Mouse (Mus musculus) layer of hippocampus, adult 11-12 months (tissue): ENCODE measurements around the gene Lifr.
A peak's percentile ranks its signal among the peaks of the same experiment; 100 is the strongest.

Experiments used
- DNase-seq: peaks from one replicate; pipeline ENCODE4 v3.0.0; 2022; ENCODE audit warnings: low spot score

Lifr gene

GRCm38 (mm10) chr15:7080916-7081626 lies 9.3 kb upstream of the Lifr start:
- no peak for DNase-seq

DNA sequence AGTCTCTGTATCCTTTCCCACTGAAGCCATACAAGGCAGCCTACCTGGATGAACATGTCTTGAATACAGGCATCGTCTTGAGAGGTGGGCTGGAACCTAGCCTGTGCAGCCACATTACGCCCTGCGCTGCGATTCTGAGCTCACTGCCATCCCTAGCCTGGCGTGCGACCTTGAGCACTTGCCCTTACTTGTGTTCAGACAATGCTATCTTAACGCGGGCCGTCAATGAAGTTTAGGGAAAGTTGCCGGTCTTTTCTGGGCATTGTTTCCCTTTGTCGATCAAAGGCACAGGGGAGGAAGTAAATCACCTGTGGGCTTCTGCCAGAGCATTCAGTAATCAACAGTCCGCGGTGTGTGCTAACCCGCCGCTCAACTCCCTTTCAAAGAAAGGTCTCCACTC lies 8.6 kb upstream of the Lifr start:
- DNase-seq, result no peak

GRCm38 (mm10) chr15:7082901-7083300 lies 7.5 kb upstream of the Lifr start:
- no peak for DNase-seq

DNA sequence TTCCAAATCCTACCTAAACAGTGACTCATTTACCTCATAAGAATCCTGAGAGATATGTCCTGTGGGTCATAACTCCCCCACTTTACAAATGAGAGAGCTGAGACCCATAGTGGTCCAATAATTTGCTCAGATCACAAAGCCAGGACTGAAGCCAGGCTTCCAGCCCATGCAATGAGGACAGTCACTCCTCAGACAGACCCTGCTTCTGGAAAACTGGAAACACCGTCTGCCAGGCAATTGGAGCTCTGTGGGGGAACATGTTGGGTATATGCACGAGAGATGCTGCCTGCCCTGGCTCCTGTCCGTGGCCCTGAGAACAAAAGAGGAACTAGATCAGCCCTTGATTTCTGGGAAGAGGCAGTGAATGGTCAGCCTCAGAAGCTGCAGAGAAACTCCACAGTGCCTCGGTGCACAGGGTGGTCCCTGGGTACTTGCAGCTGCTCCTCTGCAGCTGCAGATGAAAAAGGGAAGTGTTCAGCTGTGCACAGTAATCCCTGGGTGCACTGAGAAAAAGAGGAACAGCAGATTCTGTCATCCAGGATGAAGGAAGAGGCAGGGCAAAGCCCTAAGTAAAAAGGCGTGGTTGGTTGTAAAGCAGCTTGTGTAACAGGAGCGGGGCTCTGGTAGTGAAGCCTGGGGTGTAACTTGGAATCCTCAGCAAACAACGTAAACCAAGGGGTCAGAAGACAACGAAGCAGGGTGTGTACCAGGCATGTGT lies 5.5 kb upstream of the Lifr start:
- peak; percentile 16 for DNase-seq

DNA sequence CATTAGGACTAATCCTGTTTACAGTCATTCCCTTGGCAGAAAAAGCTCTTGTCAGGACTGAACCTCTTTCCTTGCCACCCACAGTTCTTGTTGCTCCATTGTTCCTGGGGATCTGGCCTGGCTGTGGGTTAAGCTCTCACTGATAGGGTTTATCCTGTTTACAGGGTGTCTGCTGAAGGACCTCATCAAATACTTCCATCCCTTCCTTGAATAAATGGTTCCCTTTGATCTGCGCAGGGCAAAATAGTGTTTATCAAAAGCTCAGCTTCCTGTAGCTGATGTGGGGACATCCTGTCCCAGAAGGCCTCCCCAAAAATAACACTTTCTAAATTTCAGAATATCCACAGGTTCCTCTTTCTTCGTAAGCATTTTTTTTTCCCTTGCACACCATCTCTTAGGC lies 1.7 kb upstream of the Lifr start:
- no peak for DNase-seq

DNA sequence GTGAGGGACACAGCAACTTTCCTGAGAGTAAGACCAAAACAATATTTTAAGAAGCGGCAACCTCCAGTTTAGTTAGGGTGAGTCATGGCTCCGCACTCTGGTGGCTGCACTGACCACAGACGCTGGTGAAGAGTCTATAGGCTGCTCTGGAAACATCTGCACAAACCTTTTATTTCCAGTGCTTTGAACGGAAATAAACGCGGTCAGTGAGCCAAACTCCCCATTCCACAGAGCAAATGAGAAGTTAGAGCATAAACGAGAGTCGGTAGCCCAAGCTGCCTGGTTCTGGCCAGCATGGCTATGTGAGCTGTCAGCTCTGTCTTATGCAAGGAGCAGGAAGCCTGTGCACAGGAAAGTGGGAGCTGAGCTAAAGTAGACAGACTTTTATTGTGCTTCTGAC lies 1.9 kb downstream of the Lifr start:
- DNase-seq, result no peak

DNA sequence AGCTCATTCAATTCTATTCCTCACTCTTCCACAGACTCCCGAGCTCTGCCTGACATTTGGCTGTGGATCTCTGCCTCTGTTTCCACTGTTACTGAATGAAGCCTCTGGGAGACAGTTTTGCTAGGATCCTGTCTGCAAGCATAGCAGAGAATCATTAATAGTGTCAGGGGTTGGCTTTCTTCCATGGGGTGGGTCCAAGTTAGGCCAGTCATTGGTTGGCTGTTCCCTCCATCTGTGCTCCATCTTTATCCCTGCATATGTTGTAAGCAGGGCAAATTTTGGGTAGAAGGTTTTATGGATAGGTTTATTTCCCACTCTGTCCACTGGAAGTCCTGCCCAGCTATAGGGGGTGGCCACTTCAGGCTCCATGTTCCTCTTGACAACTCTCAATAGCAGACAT lies 9.0 kb downstream of the Lifr start:
- no peak for DNase-seq

GRCm38 (mm10) chr15:7100226-7100625 lies 9.8 kb downstream of the Lifr start:
- no peak for DNase-seq

DNA sequence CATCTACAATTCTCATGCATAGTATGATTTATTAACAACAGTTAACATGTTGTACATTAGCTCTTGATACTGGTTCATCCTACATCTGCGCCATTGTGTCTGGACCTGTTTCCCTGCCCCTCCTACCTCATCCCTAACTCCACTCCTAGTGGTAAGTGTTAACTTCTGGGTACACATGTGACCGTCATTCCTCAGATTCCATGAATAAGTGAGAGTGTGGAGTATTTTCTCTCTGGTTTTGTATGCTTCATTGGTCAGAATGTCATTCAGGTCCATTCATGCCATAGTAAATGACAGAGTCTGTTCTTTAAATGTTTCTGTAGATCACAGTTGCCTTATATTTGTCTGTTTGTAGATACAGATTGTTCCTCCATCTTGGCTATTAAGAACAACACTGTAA lies 12.6 kb downstream of the Lifr start:
- DNase-seq, result no peak

DNA sequence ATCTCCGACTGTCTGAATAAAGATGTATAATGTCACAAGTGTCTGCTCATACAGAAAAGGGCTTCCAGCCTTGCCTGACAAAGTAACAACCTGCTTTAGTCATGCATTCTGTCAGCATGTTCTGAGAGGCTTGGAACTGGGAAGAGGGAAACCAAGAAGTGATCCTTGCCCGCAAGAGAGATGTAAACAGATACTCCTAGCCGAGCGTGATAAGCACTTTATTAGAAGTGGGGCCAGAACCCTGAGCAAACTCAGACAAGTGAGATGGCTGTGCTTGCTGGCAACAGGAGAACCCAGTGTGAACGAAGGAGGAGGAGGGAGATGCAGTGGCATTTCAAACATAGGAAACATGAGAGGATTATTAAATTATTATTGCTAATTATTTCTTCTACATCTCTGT lies 14.8 kb downstream of the Lifr start:
- DNase-seq, result no peak

DNA sequence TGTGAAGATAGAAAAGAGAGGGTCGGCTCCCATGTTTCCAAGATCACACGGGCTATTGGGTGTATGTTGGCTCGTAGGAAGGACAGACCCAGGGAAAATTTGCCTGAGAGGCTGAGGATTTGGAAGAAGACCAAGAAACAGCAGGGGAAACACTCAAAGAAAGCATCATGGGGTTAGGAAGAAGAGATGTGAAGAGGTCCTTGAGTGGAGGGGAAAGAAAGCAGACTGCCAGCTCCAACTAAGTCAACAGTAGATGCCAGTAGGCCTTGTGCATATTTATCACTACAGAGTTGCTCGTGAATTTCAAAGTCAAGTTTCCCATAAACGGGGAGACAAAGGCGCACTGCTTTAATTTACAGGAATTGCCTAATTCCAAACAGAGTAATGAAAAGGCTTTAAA lies 17.7 kb downstream of the Lifr start:
- no peak for DNase-seq

DNA sequence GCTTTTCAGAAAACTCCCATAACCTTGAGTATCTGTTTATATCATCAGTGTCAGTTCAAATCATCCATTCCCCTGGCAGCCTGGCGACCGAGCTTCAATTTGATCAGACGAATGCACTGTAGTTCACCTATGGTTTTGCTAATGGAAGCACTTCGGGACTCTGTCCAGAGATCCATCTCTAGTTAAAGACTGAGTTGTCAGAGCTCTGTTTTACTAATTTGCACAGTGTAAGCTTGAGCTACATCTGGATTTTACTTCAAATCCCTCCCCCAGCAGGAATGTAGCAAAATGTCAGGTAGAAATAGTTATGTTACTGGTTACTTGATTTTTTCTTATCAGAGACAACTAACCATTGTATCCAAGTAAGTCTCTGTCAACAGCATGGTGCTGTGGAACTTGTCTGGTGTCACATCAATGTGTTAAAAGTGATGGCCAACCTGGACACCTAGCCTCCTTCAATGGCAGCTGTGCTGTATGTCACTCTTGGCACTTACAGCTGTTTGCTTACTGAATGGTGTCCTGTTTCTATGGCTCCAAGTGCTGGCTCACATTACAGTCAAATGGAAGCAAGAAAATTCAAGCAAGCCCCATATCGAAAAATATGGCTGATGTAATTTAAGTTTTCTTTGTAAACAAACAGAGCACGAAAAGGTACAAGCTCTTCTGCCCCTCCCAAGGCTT lies 22.0 kb downstream of the Lifr start:
- no peak for DNase-seq

GRCm38 (mm10) chr15:7113906-7114305 lies 23.5 kb downstream of the Lifr start:
- no peak for DNase-seq

DNA sequence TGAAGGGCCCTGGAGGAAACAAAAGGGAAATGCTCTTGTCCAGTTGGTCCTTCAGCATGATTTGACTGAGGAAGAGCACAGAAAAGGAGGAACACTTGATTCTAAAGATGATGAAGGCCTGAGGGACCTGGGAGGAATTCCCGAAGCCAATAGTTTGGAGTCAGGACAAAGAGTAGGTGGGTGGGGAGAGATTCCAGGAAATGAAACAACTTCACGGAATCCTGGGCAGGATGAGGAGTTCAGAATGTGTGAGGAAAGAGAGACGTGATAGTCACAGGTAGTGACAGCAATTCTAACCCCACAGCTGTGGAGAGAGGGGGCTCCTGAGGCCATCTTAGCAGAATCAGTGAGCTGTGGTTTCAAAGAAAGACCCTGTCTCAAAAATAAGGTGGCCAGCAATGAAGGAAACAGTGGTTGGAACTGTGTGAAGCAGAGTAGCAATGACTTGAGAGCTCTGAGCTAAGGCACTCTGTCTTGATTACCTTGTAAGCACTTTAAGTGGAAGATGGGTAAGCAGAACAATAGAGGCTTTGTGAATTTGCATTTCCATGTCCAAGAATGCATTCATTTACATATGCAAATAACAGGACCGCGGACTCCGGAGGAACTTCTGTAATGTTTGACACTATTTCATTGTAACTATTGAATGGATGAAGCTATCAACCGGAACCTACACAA lies 25.1 kb downstream of the Lifr start:
- no peak for DNase-seq

- DNase-seq, result no peak
Measured at GRCm38 (mm10) chr15:7116216-7116615, 25.8 kb downstream of the Lifr start.

GRCm38 (mm10) chr15:7116699-7117098 lies 26.3 kb downstream of the Lifr start:
- DNase-seq, result no peak

- DNase-seq, result no peak
Measured at GRCm38 (mm10) chr15:7117944-7118343, 27.5 kb downstream of the Lifr start.

GRCm38 (mm10) chr15:7118849-7119248 lies 28.4 kb downstream of the Lifr start:
- peak; percentile 76 for DNase-seq

GRCm38 (mm10) chr15:7119930-7120512 lies 29.6 kb downstream of the Lifr start:
- DNase-seq, result no peak

DNA sequence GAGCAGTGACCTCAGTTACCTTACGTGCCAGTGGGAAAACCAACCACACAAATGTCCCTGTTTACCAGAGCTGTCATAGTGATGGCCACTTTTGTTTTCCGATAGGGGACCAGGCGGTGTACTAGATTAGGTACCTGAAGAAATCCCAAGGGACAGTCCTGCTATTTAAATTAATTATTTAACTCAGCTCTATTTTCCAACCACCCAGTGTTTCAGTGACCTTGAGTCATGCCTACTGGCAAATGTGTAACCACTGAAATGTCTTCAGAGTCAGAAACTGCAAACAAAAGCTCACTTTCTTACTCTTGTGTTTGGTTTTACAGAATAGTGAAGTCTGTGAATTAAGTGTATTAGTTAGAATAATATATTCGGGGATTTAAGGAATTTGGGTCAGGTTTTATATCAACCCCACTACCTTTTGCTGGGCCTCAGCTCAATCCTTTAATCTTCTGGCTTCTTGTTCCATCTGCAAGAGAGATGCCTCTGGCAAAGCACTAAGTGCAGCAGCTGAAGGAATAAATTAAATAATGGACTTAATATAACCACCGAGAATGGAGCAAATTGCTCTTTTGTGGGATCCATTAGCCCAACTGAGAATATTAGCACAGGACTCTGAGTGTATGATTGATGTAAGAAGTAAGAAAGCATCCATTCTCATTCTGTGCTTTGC lies 33.5 kb downstream of the Lifr start:
- no peak for DNase-seq

- no peak for DNase-seq
Measured at GRCm38 (mm10) chr15:7126171-7126570, 35.8 kb downstream of the Lifr start.

DNA sequence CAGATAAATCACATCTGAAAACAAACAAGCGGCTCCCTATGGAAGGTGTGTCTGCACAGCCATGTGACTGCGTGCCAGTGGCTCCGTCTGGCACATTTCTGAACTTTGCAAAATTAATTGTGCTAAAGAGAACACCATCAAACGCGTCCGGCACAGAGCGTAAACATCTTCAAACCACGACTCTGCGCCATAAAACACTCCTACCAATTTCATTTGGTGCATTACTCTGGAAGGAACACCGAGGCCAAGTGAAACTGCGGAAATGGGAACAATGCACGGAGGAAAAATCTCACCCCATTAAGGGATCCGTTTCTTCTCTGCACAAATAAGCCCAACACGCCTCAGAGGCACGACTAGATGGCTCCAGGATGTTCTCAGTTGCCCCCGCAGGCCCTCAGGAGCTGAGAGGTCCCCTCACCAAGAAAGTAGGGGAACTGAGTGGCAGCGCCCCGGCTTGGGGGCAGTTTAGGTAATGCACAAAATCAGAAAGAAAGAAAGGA lies 38.3 kb downstream of the Lifr start:
- peak; percentile 21 for DNase-seq
